Mouse (Mus musculus): ENCODE data around the gene Cpne7. TPM values are rescaled to one million over a fixed set of nuclear protein-coding genes. Genes with fewer than 3 reads are reported as not detected.

Gene Cpne7
- polyA plus RNA-seq, 1 experiment from 2014 or later, result 0.40 TPM

Small RNA genes lying within 50 kb of the gene (microRNA-seq; reads per million reads assigned to microRNA genes)
- gene Mir7079 (not detected), gene Mir7080 (not detected)

Other genes with a start within 250 kb of the Cpne7 start
- 83.2 and 88.3 TPM in 2 replicates for gene Ankrd11, start 75.1 kb upstream of the Cpne7 start, polyA plus RNA-seq (2014; fragmentation: Nextera tagmentation; extraction: Ambion mirVana)
- 45.3 and 47.7 TPM in 2 replicates for gene Spg7, start 54.4 kb upstream of the Cpne7 start, polyA plus RNA-seq (2014; fragmentation: Nextera tagmentation; extraction: Ambion mirVana)
- gene Rpl13, start 15.0 kb upstream of the Cpne7 start, polyA plus RNA-seq (2014; fragmentation: Nextera tagmentation; extraction: Ambion mirVana), result 1,194 and 1,271 TPM in 2 replicates
- gene Sult5a1, start 40.9 kb downstream of the Cpne7 start, polyA plus RNA-seq (2014; fragmentation: Nextera tagmentation; extraction: Ambion mirVana), result 2.3 and 5.6 TPM in 2 replicates
- 0.66 and 1.3 TPM in 2 replicates for gene Dpep1, start 68.9 kb downstream of the Cpne7 start, polyA plus RNA-seq (2014; fragmentation: Nextera tagmentation; extraction: Ambion mirVana)
- gene Chmp1a, start 95.4 kb downstream of the Cpne7 start, polyA plus RNA-seq (2014; fragmentation: Nextera tagmentation; extraction: Ambion mirVana), result 104 and 110 TPM in 2 replicates
- gene Spata33, start 95.5 kb downstream of the Cpne7 start, polyA plus RNA-seq (2014; fragmentation: Nextera tagmentation; extraction: Ambion mirVana), result 6.0 and 9.5 TPM in 2 replicates
- 35.5 and 35.7 TPM in 2 replicates for gene Cdk10, start 107.5 kb downstream of the Cpne7 start, polyA plus RNA-seq (2014; fragmentation: Nextera tagmentation; extraction: Ambion mirVana)
- 2.7 and 3.1 TPM in 2 replicates for gene Spata2l, start 118.9 kb downstream of the Cpne7 start, polyA plus RNA-seq (2014; fragmentation: Nextera tagmentation; extraction: Ambion mirVana)
- gene Zfp276, start 136.8 kb downstream of the Cpne7 start, polyA plus RNA-seq (2014; fragmentation: Nextera tagmentation; extraction: Ambion mirVana), result 25.1 and 26.0 TPM in 2 replicates
- gene Vps9d1, start 137.0 kb downstream of the Cpne7 start, polyA plus RNA-seq (2014; fragmentation: Nextera tagmentation; extraction: Ambion mirVana), result 26.4 and 29.7 TPM in 2 replicates
- gene Fanca, start 201.2 kb downstream of the Cpne7 start, polyA plus RNA-seq (2014; fragmentation: Nextera tagmentation; extraction: Ambion mirVana), result 31.3 and 36.7 TPM in 2 replicates
- 16.9 and 17.3 TPM in 2 replicates for gene Spire2, start 215.3 kb downstream of the Cpne7 start, polyA plus RNA-seq (2014; fragmentation: Nextera tagmentation; extraction: Ambion mirVana)